Mouse (Mus musculus) olfactory bulb, adult 2 months (tissue): ENCODE results near the gene Cdk5rap3.

Source experiments
- CTCF ChIP-seq: fragments of 200-500 bp; IDR thresholded peaks from 2 replicates; pipeline ENCODE4 v1.5.1; 2012; ENCODE audit warnings: low read depth, mild to moderate bottlenecking, low read length, moderate library complexity; ENCODE audit not compliant: insufficient read depth
- POLR2A ChIP-seq: fragments of 200-500 bp; IDR thresholded peaks from 2 replicates; pipeline ENCODE4 v1.6.1; 2012; ENCODE audit warnings: mild to moderate bottlenecking, low read depth, low read length, moderate library complexity; ENCODE audit not compliant: insufficient read depth

- TF ChIP-seq POLR2A, result no peak
- no peak for TF ChIP-seq CTCF
These were observed 53.8 kb downstream of the Cdk5rap3 start for GRCm38 (mm10) chr11:96862534-96862933.
